Mouse (Mus musculus) CH12.LX (cell line): ENCODE results near the gene Glo1.

Source experiments
- CTCF ChIP-seq, 2 experiments: IDR thresholded peaks in 1 of 2; conservative IDR thresholded peaks in 1 of 2; 2 replicates each; pipeline ENCODE4 v1.5.1; 2011 to 2012; ENCODE audit warnings: low read depth in 2 of 2, low read length in 2 of 2, improper control_type of control experiment in 1 of 2, inconsistent platforms in 1 of 2, mild to moderate bottlenecking in 1 of 2, moderate library complexity in 1 of 2
- GABPA ChIP-seq: IDR thresholded peaks from 2 replicates; pipeline ENCODE4 v1.6.1; 2012; ENCODE audit warnings: low read depth, low read length, improper control_type of control experiment, inconsistent platforms; ENCODE audit not compliant: insufficient replicate concordance
- JUND ChIP-seq: conservative IDR thresholded peaks from 2 replicates; pipeline ENCODE4 v1.6.1; 2011; ENCODE audit warnings: low read depth, low read length, improper control_type of control experiment
- MAX ChIP-seq: IDR thresholded peaks from 2 replicates; pipeline ENCODE4 v1.6.1; 2011; ENCODE audit warnings: low read length, improper control_type of control experiment
- MEF2A ChIP-seq: IDR thresholded peaks from 2 replicates; pipeline ENCODE4 v1.6.1; 2014; ENCODE audit warnings: low read depth, mild to moderate bottlenecking, inconsistent platforms, low read length, improper control_type of control experiment, borderline replicate concordance
- NELFE ChIP-seq: IDR thresholded peaks from 2 replicates; pipeline ENCODE4 v1.6.1; 2011; ENCODE audit warnings: low read depth, low read length, improper control_type of control experiment
- POLR2A ChIP-seq: IDR thresholded peaks from 2 replicates; pipeline ENCODE4 v1.6.1; 2011; ENCODE audit warnings: low read depth, mild to moderate bottlenecking, improper control_type of control experiment, low read length
- RAD21 ChIP-seq: IDR thresholded peaks from 2 replicates; pipeline ENCODE4 v1.6.1; 2011; ENCODE audit warnings: low read depth, mild to moderate bottlenecking, low read length, improper control_type of control experiment, moderate library complexity
- SIN3A ChIP-seq: IDR thresholded peaks from 2 replicates; pipeline ENCODE4 v1.6.1; 2012; ENCODE audit warnings: low read length, improper control_type of control experiment, inconsistent platforms
- TCF12 ChIP-seq: IDR thresholded peaks from 2 replicates; pipeline ENCODE4 v1.6.1; 2014; ENCODE audit warnings: low read depth, mild to moderate bottlenecking, inconsistent platforms, low read length, improper control_type of control experiment
- ZMIZ1 ChIP-seq: IDR thresholded peaks from 2 replicates; pipeline ENCODE4 v1.6.1; 2012; ENCODE audit warnings: low read depth, mild to moderate bottlenecking, inconsistent platforms, low read length, improper control_type of control experiment

DNA sequence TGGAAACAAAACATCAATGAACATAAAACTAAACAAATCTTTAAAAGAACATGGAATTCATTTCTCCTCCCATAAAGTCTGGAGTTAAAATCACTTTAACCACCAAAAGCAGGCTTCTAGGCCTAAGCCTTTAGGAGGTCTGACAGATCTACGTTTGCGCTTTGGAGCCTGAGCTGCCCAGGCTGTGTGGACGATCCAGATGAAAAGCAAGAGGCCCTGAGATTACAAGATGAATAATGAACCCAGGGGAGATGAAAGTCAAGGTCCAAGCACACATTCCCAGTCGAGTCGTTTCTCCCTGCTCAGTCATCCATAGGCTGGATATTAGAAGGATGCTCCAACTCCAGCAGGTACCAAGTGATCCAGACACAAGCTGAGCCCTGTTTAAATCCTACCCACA, 90.0 kb downstream of the Glo1 start:
- TF ChIP-seq MAX (no peak), POLR2A (no peak), CTCF (conservative IDR thresholded peaks at IDR 0.05 in 1 of 2, IDR thresholded peaks at IDR 0.05 in 1 of 2; ENCODE audit: low read depth in 2 of 2, low read length in 2 of 2) (no peak), NELFE (no peak), TCF12 (no peak), MEF2A (no peak), ZMIZ1 (no peak), SIN3A (no peak), RAD21 (no peak), JUND (no peak), GABPA (no peak)
